Comparison of ENCODE assay signal across 13 mouse cellular contexts in the genomic region with DNA sequence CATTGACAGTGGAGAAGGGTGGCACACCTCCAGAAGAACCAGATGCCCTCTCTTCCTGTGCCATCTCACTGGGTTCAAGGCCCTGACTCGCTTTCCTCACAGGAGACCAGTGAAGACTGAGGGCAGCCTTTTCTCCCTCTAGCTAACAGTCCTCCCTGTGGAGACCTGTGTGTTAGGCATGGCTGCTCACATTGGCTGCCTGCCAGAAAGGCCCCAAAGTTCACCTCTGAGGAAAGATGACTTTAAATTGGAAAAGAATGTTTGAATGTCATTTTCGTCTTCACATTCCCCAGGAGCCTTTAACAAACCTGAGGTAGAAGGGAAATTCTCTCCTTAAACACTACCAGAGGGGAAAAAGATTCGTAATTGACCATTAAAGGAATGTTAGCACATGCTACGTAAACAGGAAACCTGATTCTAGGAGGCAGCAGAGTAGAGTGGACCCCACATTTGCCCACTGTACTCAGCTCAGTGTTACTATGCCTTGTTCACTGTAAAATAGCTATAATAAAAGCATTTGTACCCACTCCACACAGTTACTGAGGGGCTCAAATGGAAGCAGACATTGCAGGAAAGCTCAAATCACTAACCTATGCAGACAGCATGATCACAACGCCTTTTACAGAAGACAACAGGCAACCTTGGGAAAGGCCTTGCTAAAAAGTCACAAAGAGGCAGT.
DNase-seq lines count a peak whose midpoint lies in the region; ATAC-seq and TF ChIP-seq lines count a peak whose summit lies in the region.
"Had no signal": no experiment of that assay in that cellular context is flagged by ENCODE, and none has a peak within 500 bp of the region (broad histone marks: within the 10 kb centered on the region; RNA-seq: fewer than 3 reads in every experiment).

No protein-coding gene starts in this region.

- no peak overlapping the region for H3K27ac ChIP-seq in hindbrain, postnatal 0 days
- H3K27ac ChIP-seq: hindbrain, embryonic 15.5 days; liver, embryonic 15.5 days; midbrain, embryonic 12.5 days; stomach, postnatal 0 days had no signal

- H3K9me3 ChIP-seq in hindbrain, postnatal 0 days (ENCODE audit: low read length), result no peaks in the 10 kb centered on the region
- H3K9me3 ChIP-seq: hindbrain, embryonic 15.5 days; liver, embryonic 15.5 days; midbrain, embryonic 12.5 days had no signal

- 63% methylated on average over 5 of the region's 5 CpGs for WGBS in hindbrain, postnatal 0 days

- H3K4me3 ChIP-seq in hindbrain, postnatal 0 days (ENCODE audit: low read length), result no peak overlapping the region
- H3K4me3 ChIP-seq: hindbrain, embryonic 15.5 days; liver, embryonic 15.5 days; midbrain, embryonic 12.5 days had no signal

- TF ChIP-seq CTCF in brain, embryonic 14.5 days (IDR thresholded peaks at IDR 0.05; ENCODE audit: borderline replicate concordance, extremely low read depth, insufficient read depth, insufficient read length), result no peak
- TF ChIP-seq CTCF in hindbrain, postnatal 0 days (IDR thresholded peaks at IDR 0.05; ENCODE audit: low read depth), result no peak

- H3K9ac ChIP-seq in hindbrain, postnatal 0 days (replicated peaks; ENCODE audit: low read length), result no peak overlapping the region
- H3K9ac ChIP-seq: hindbrain, embryonic 15.5 days; liver, embryonic 15.5 days; midbrain, embryonic 12.5 days had no signal

- 0 out of 2 replicates have a peak, but pooled peaks have one; percentile 57 for ATAC-seq in hindbrain, postnatal 0 days

- no peaks in the 10 kb centered on the region for H3K36me3 ChIP-seq in hindbrain, postnatal 0 days (ENCODE audit: insufficient read depth, low read length)
- H3K36me3 ChIP-seq: hindbrain, embryonic 15.5 days; liver, embryonic 15.5 days; midbrain, embryonic 12.5 days had no signal

- H3K4me2 ChIP-seq in hindbrain, postnatal 0 days (ENCODE audit: low read depth, low read length), result no peak overlapping the region
- H3K4me2 ChIP-seq: hindbrain, embryonic 15.5 days; liver, embryonic 15.5 days; midbrain, embryonic 12.5 days had no signal

- no peak for TF ChIP-seq POLR2A in brain, embryonic 14.5 days (IDR thresholded peaks at IDR 0.05; ENCODE audit: borderline replicate concordance, extremely low read depth, insufficient read depth, insufficient read length, poor library complexity, severe bottlenecking)

- H3K27me3 ChIP-seq in hindbrain, postnatal 0 days (ENCODE audit: insufficient read depth, low read length), result no peaks in the 10 kb centered on the region
- H3K27me3 ChIP-seq: hindbrain, embryonic 15.5 days; liver, embryonic 15.5 days; midbrain, embryonic 12.5 days had no signal

- DNase-seq in cerebellum, postnatal 25 days, result peak; percentile 15 to 36
- DNase-seq in cerebellum, adult 9-10 months, result no peak
- peak; percentile 20 for DNase-seq in brain, embryonic 14.5 days (ENCODE audit: low read depth)
- peak; percentile 42 for DNase-seq in hindbrain, postnatal 0 days (ENCODE audit: low spot score)
- DNase-seq in kidney, postnatal 25 days, result peak; percentile 49 to 54
- DNase-seq in layer of hippocampus, adult 9-11 months, result no peak
- DNase-seq in urinary bladder, postnatal 4 days (ENCODE audit: low spot score in 2 of 2), result no peak
- DNase-seq in ovary, adult 18-20 months (ENCODE audit: low spot score), result no peak
- DNase-seq: B cell, adult 2 months had no signal

- 0 out of 2 replicates have a peak, but pooled peaks cover 3% of the 10 kb centered on the region for H3K4me1 ChIP-seq in hindbrain, postnatal 0 days (ENCODE audit: insufficient read depth, low read length)
- H3K4me1 ChIP-seq: liver, embryonic 15.5 days; midbrain, embryonic 12.5 days had no signal

Comparison
In these comparisons a context has a peak if more than half of its experiments do, and no peak if none do; other contexts are left out.
1. DNase-seq: peak in cerebellum, postnatal 25 days (2 of 2), brain, embryonic 14.5 days (single experiment), hindbrain, postnatal 0 days (single experiment) and kidney, postnatal 25 days (2 of 2); none in cerebellum, adult 9-10 months (single experiment), layer of hippocampus, adult 9-11 months (single experiment), urinary bladder, postnatal 4 days (0 of 2) and ovary, adult 18-20 months (single experiment).